Mouse (Mus musculus): ENCODE measurements around the gene Smim22.

DNA sequence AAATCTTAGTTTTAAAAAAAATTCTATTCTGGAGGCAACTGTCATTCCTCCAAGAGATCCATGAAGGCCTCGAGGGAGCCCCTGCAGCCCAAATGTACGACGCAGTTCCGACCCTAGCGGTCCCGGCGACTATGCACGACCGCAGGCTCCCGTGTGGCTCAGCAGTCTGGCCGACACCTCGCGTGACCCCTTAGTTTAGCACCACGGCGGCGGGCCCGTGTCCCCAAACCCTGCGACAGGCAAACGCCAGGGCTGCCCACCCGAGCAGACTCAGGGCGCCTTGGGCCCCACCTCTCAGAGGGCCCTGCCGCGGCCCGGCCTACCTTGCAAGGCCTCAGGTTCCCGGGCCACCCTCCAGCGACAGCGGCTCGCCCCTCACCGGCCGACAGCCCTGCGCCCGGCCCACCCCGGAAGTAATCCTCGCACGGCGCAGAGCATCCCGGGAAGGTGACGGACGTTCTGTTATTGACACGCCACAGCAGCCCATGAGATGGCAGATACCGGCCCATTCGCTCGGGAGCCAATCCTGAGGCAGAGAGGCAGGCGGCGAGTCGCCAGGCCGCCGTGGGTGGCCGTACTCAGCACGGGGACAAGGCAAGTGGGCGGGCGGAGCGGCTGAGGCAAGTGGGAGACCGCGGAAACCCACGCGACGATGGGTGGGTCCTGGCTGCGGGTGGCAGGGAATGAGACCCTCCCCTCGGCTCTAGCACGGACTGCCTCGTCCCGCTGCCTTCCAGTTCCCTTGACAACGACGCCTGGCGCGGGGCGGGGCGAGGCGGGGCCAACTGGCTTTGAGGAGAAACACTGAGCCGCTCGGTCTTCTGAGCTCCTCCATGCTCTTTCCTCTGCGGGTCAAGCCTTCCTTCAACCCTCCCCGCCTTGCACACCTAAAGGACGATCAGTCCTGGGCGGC lies 43.0 kb upstream of the Smim22 start, which contains the start of gene Anks3:
- no peak for TF ChIP-seq CTCF (conservative IDR thresholded peaks at IDR 0.05; ENCODE audit: insufficient read depth, insufficient read length, low read depth, low read length)
- TF ChIP-seq POLR2A (IDR thresholded peaks at IDR 0.05; ENCODE audit: low read depth, low read length) = peak; percentile 49

All from kidney, adult 2 months (tissue).